In genomic region chr10:19192221-19192620, GRCm38 (mm10) we compare ENCODE assay signal across 12 mouse cellular contexts.
DNase-seq lines count a peak whose midpoint lies in the region; TF ChIP-seq lines count a peak whose summit lies in the region.
"Had no signal": no experiment of that assay in that cellular context is flagged by ENCODE, and none has a peak within 500 bp of the region (broad histone marks: within the 10 kb centered on the region; RNA-seq: fewer than 3 reads in every experiment).

No protein-coding gene starts in this region.

- peak; percentile 16 to 26 for DNase-seq in kidney, postnatal 4 days
- no peak for DNase-seq in kidney, adult 11 months
- DNase-seq in ES-CJ7 (ENCODE audit: low read depth, low spot score) (peak; percentile 65), liver (no peak)
- DNase-seq in heart, postnatal 4 days, result peak; percentile 38
- peak; percentile 66 for DNase-seq in thymus, postnatal 14 days
- no peak for DNase-seq in gastrocnemius, adult 2 months
- DNase-seq in urinary bladder, postnatal 25 days (ENCODE audit: low spot score), result no peak
- DNase-seq: cerebellum, adult 9-10 months; kidney, adult 2 months; liver, postnatal 0 days had no signal

- no peak overlapping the region for H3K27ac ChIP-seq in gastrocnemius, adult 2 months
- H3K27ac ChIP-seq: layer of hippocampus, adult 2 months had no signal

- intact Hi-C loops in gastrocnemius, adult 2 months (cut with DNase I), result no loop called here

- TF ChIP-seq CTCF in gastrocnemius, adult 2 months (IDR thresholded peaks at IDR 0.05), result no peak

- H3K4me3 ChIP-seq in gastrocnemius, adult 2 months, result no peak overlapping the region
- H3K4me3 ChIP-seq: layer of hippocampus, adult 2 months had no signal

Comparison
In these comparisons a context has a peak if more than half of its experiments do, and no peak if none do; other contexts are left out.
1. DNase-seq: peak in kidney, postnatal 4 days (2 of 2), ES-CJ7 (single experiment), heart, postnatal 4 days (single experiment) and thymus, postnatal 14 days (single experiment); none in kidney, adult 11 months (single experiment), liver (single experiment), gastrocnemius, adult 2 months (single experiment) and urinary bladder, postnatal 25 days (single experiment).